In the genomic region with DNA sequence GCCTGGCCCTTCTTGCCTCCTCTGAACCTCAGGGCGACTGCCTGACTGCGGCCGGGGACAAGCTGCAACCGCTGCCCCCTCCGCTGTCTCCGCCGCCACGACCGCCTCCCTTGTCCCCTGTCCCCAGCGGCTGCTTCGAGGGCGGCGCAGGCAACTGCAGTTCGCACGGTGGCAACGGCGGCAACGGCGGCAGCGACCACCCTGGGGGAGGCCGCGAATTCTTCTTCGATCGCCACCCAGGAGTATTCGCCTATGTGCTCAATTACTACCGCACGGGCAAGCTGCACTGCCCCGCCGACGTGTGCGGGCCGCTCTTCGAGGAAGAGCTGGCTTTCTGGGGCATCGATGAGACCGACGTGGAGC, we compare ENCODE assay signal across 8 mouse cellular contexts. TPM values are rescaled to one million over a fixed set of nuclear protein-coding genes. Genes with fewer than 3 reads are reported as not detected.
DNase-seq lines count a peak whose midpoint lies in the region; ATAC-seq lines count a peak whose summit lies in the region.

No protein-coding gene starts in this region.

- peaks cover 60% of the 10 kb centered on the region for H3K27me3 ChIP-seq in heart, embryonic 13.5 days (replicated peaks)
- H3K27me3 ChIP-seq in forebrain, embryonic 15.5 days = peaks cover 10% of the 10 kb centered on the region; the same call in 1 of the 2 replicates
- H3K27me3 ChIP-seq in neural tube, embryonic 13.5 days = peaks cover 39% of the 10 kb centered on the region

- H3K27ac ChIP-seq in heart, embryonic 13.5 days (replicated peaks) = no peak overlapping the region
- no peak overlapping the region for H3K27ac ChIP-seq in forebrain, embryonic 15.5 days (replicated peaks)
- no peak overlapping the region for H3K27ac ChIP-seq in neural tube, embryonic 13.5 days (replicated peaks)

- peak overlapping the region; percentile 61 for H3K4me3 ChIP-seq in heart, embryonic 13.5 days
- H3K4me3 ChIP-seq in forebrain, embryonic 15.5 days = peak overlapping the region; percentile 60
- peak overlapping the region; percentile 62 for H3K4me3 ChIP-seq in neural tube, embryonic 13.5 days

- H3K4me2 ChIP-seq in heart, embryonic 13.5 days = peak overlapping the region; percentile 90
- H3K4me2 ChIP-seq in forebrain, embryonic 15.5 days (replicated peaks) = peak overlapping the region; percentile 98
- H3K4me2 ChIP-seq in neural tube, embryonic 13.5 days = peak overlapping the region; percentile 93

- H3K9ac ChIP-seq in heart, embryonic 13.5 days = peak overlapping the region; percentile 53
- peak overlapping the region; percentile 65 for H3K9ac ChIP-seq in forebrain, embryonic 15.5 days (replicated peaks)
- H3K9ac ChIP-seq in neural tube, embryonic 13.5 days = peak overlapping the region; percentile 77

- peaks cover 20% of the 10 kb centered on the region for H3K4me1 ChIP-seq in heart, embryonic 13.5 days
- peaks cover 18% of the 10 kb centered on the region for H3K4me1 ChIP-seq in forebrain, embryonic 15.5 days
- peaks cover 19% of the 10 kb centered on the region for H3K4me1 ChIP-seq in neural tube, embryonic 13.5 days (replicated peaks)

- WGBS in heart, embryonic 13.5 days = under 1% methylated on average over 36 of the region's 36 CpGs
- under 1% methylated on average over 36 of the region's 36 CpGs for WGBS in forebrain, embryonic 15.5 days
- under 1% methylated on average over 36 of the region's 36 CpGs for WGBS in neural tube, embryonic 13.5 days

- no peaks in the 10 kb centered on the region for H3K36me3 ChIP-seq in heart, embryonic 13.5 days
- no peaks in the 10 kb centered on the region for H3K36me3 ChIP-seq in forebrain, embryonic 15.5 days
- no peaks in the 10 kb centered on the region for H3K36me3 ChIP-seq in neural tube, embryonic 13.5 days

- no peaks in the 10 kb centered on the region for H3K9me3 ChIP-seq in heart, embryonic 13.5 days
- H3K9me3 ChIP-seq in forebrain, embryonic 15.5 days = no peaks in the 10 kb centered on the region
- no peaks in the 10 kb centered on the region for H3K9me3 ChIP-seq in neural tube, embryonic 13.5 days

- no peak for DNase-seq in heart, adult 8-10 months (ENCODE audit: low spot score)
- DNase-seq in ZHBTc4 (ENCODE audit: low read depth, low spot score) = peak; percentile 43
- peak; percentile 41 to 49 for DNase-seq in kidney, postnatal 4 days
- no peak for DNase-seq in urinary bladder, postnatal 4 days (ENCODE audit: low spot score in 2 of 2)
- DNase-seq in urinary bladder, adult 18-20 months (ENCODE audit: low spot score in 2 of 2) = no peak

- no peak for ATAC-seq in heart, embryonic 13.5 days (ENCODE audit: extremely low read depth, insufficient number of reproducible peaks, low FRiP score, low TSS enrichment)
- ATAC-seq in forebrain, embryonic 15.5 days (replicated peaks) = peak; percentile 41
- ATAC-seq in neural tube, embryonic 13.5 days (ENCODE audit: low read depth) = peak; percentile 59; the same call in 1 of the 2 replicates

RNA-seq across cellular contexts. Expression of a gene that starts 0.9 kb away (rescaled TPM):
- polyA plus RNA-seq in heart, embryonic 13.5 days (2015; fragmentation: Nextera tagmentation; extraction: Ambion mirVana) = 1.1 and 1.3 TPM in 2 replicates
- under 1 TPM; 0.25 to 0.78 (median 0.38) TPM for total RNA-seq in heart, adult 8-10 months (2022)
- 5.9 and 6.0 TPM in 2 replicates for polyA plus RNA-seq in forebrain, embryonic 15.5 days (2015; fragmentation: Nextera tagmentation; extraction: Ambion mirVana)
- 6.4 and 8.2 TPM in 2 replicates for polyA plus RNA-seq in neural tube, embryonic 13.5 days (2015; fragmentation: Nextera tagmentation; extraction: Ambion mirVana)

Comparison
In these comparisons a context has a peak if more than half of its experiments do, and no peak if none do; other contexts are left out.
1. DNase-seq: peak in ZHBTc4 (single experiment) and kidney, postnatal 4 days (2 of 2); none in heart, adult 8-10 months (single experiment), urinary bladder, postnatal 4 days (0 of 2) and urinary bladder, adult 18-20 months (0 of 2).
2. Peak in every context shown above with its lines, with median percentiles within 50 percentile points of each other: H3K4me2 ChIP-seq, H3K4me3 ChIP-seq and H3K9ac ChIP-seq.